Comparison of ENCODE assay signal across 9 mouse cellular contexts in the genomic region with DNA sequence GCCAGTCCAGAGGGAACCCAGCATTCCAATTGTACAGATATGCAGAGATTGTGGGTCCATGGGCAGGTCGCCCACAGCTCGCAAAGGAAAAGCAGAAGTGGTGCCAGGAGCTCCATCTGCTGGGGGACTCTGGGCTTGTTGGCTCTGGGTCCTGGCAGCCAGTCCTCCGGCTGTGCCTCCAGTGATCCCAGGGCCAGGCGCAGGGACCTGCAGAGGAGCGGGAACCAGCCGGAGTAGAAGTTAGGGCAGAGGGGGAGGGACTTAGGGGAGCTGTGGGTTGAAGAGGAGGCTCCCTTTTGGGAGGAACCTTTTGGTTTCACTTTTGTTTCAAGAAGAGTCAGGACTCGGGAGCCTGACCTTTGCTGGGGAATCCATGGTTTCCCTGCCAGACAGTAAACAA. TPM values are rescaled to one million over a fixed set of nuclear protein-coding genes. Genes with fewer than 3 reads are reported as not detected.
DNase-seq lines count a peak whose midpoint lies in the region; ATAC-seq lines count a peak whose summit lies in the region.
"Had no signal": no experiment of that assay in that cellular context is flagged by ENCODE, and none has a peak within 500 bp of the region (broad histone marks: within the 10 kb centered on the region; RNA-seq: fewer than 3 reads in every experiment).

No protein-coding gene starts in this region.

- H3K4me3 ChIP-seq in intestine, embryonic 16.5 days (ENCODE audit: low read length): peak overlapping the region; percentile 30
- H3K4me3 ChIP-seq in forebrain, embryonic 15.5 days: no peak overlapping the region

- WGBS in intestine, embryonic 16.5 days: 53% methylated on average over 7 of the region's 7 CpGs
- WGBS in forebrain, embryonic 15.5 days: 64% methylated on average over 7 of the region's 7 CpGs

- H3K4me1 ChIP-seq in intestine, embryonic 16.5 days (ENCODE audit: control insufficient read depth, insufficient read depth, low read length): no peaks in the 10 kb centered on the region
- H3K4me1 ChIP-seq in forebrain, embryonic 15.5 days: no peaks in the 10 kb centered on the region

- H3K9me3 ChIP-seq in intestine, embryonic 16.5 days (ENCODE audit: control insufficient read depth, low read length): no peaks in the 10 kb centered on the region
- no peaks in the 10 kb centered on the region for H3K9me3 ChIP-seq in forebrain, embryonic 15.5 days

- no peak overlapping the region for H3K27ac ChIP-seq in intestine, embryonic 16.5 days (ENCODE audit: low read length)
- no peak overlapping the region for H3K27ac ChIP-seq in forebrain, embryonic 15.5 days (replicated peaks)

- peak; percentile 83 for ATAC-seq in intestine, embryonic 16.5 days
- ATAC-seq in forebrain, embryonic 15.5 days (replicated peaks): no peak

- peak; percentile 12 to 18 for DNase-seq in heart, adult 18-20 months
- DNase-seq in heart, postnatal 36 days: no peak
- DNase-seq in WW6 (ENCODE audit: low read depth, low spot score): peak; percentile 20
- peak; percentile 47 to 53 for DNase-seq in cerebellum, postnatal 36 days
- peak; percentile 42 to 49 for DNase-seq in lung, postnatal 4 days
- no peak for DNase-seq in embryo, embryonic 11 days

- H3K36me3 ChIP-seq in intestine, embryonic 16.5 days (ENCODE audit: control insufficient read depth, insufficient read depth, low read length): no peaks in the 10 kb centered on the region
- no peaks in the 10 kb centered on the region for H3K36me3 ChIP-seq in forebrain, embryonic 15.5 days

- H3K4me2 ChIP-seq in intestine, embryonic 16.5 days (ENCODE audit: low read depth, low read length): 0 out of 2 replicates have a peak overlapping the region, but pooled peaks have one; percentile 27
- H3K4me2 ChIP-seq in forebrain, embryonic 15.5 days (replicated peaks): no peak overlapping the region

- 0 out of 2 replicates have a peak overlapping the region, but pooled peaks have one; percentile 33 for H3K9ac ChIP-seq in intestine, embryonic 16.5 days (ENCODE audit: low read depth, low read length)
- no peak overlapping the region for H3K9ac ChIP-seq in forebrain, embryonic 15.5 days (replicated peaks)

- no peaks in the 10 kb centered on the region for H3K27me3 ChIP-seq in intestine, embryonic 16.5 days (replicated peaks; ENCODE audit: control insufficient read depth, insufficient read depth, low read length)
- no peaks in the 10 kb centered on the region for H3K27me3 ChIP-seq in forebrain, embryonic 15.5 days

- intact Hi-C loops in heart, postnatal 36 days (cut with DNase I): no loop called here

RNA-seq across cellular contexts. Expression of a gene that starts 28.2 kb away (rescaled TPM):
- not detected for total RNA-seq in heart, adult 18-20 months (2021)
- total RNA-seq in heart, postnatal 36 days (2021): not detected
- not detected in 2 replicates for polyA plus RNA-seq in intestine, embryonic 16.5 days (2015; fragmentation: Nextera tagmentation; extraction: Ambion mirVana)
- polyA plus RNA-seq in forebrain, embryonic 15.5 days (2015; fragmentation: Nextera tagmentation; extraction: Ambion mirVana): not detected in 2 replicates
- polyA plus RNA-seq: limb, embryonic 14.5 days had no signal

RNA-seq across cellular contexts. Expression of a gene that starts 51.6 kb away (rescaled TPM):
- total RNA-seq in heart, adult 18-20 months (2021): 1 to 10 TPM; 5.0 to 6.2 TPM
- total RNA-seq in heart, postnatal 36 days (2021): 1 to 10 TPM; 4.2 to 4.8 TPM
- 6.6 and 6.9 TPM in 2 replicates for polyA plus RNA-seq in intestine, embryonic 16.5 days (2015; fragmentation: Nextera tagmentation; extraction: Ambion mirVana)
- 2.1 TPM in 2 replicates for polyA plus RNA-seq in forebrain, embryonic 15.5 days (2015; fragmentation: Nextera tagmentation; extraction: Ambion mirVana)

Comparison
In these comparisons a context has a peak if more than half of its experiments do, and no peak if none do; other contexts are left out.
1. DNase-seq: peak in heart, adult 18-20 months (2 of 2), WW6 (single experiment), cerebellum, postnatal 36 days (2 of 2) and lung, postnatal 4 days (2 of 2); none in heart, postnatal 36 days (0 of 2) and embryo, embryonic 11 days (single experiment).